Mouse (Mus musculus): Measurements from ENCODE around the gene Rasgrp1.

Rasgrp1 gene

DNA sequence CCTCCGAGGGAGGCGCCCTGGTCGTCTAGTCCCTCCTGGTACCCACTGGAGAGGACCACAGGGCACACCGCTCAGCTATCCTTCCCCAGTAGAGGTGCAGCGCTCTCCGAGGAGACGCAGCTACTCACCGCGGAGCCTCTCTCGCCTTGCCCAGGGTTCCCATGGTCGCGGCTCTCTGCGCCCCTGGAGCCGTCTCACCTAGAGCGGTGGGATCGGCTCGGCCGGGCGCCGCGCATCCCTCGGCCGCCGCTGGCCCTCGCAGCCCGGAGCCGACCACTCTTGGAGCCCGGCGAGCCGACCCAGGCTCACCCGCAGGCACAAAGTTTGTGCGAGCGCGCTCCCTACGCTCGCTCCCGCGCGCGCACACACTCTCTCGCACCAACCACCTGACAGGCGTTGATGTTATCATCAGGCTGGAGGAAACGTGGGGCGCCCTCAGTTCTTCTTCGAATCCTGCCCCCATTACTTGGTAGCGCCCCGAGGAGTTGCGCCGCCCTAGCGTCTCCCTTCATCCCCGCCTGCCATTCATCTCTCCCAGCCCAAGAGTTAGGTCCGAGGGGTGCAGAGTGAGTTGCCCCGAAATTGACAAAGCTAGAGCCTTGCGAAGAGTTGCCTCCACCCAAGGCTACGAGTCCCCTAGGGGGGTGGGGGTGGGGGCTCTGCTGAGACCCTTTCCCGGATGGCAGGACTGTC is at the start of gene Rasgrp1:
Rasgrp1 (minus strand) TSS at position 455 of the 693 bp plus-strand sequence.
- DNase-seq (ENCODE audit: extremely low spot score, low spot score): peak; percentile 66

DNA sequence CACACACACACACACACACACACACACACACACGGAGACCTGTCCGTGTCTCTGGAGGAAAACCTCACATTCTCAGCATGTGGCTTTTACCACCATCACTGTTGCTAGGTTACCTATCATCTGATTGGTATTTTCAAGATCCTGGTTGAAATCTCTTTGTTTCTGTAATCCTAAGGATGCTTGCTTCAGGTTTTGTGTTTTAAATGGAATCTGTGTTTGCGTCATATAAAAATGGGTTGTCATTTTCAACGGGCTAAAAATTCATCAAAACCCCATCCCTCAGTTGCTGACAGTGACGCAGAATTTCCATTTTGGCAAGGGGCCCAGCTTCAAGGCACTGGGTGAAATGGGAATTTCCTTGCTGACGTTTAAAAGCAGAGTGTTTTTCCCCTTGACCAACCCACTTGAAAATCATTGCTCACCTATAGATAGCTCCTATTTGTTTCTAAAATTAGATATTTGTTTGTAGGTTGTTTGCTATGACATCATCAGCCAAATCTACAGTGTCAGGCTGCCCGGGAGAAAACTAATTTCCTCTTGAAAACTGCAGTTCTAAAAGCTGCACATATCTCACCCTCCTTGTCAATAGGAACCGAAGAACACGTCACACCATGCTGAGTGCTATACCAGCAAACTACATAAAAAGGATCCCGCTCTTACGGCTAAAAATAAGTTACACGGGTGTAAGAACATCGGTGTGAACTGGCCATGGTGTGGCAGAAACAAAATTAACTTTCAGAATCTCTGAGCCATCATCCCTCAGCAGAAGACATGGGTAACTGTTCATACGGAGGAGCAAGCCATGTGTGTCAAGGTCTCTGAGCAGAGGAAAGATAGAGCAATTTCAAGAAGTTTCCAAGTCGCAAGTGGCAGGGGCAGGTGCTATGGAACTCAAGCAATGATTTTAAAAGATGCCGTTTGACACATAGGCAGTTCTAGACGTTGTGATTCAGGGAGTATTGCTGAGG is 47.4 kb upstream of the Rasgrp1 start:
- no peak for DNase-seq (ENCODE audit: extremely low spot score, low spot score)

DNA sequence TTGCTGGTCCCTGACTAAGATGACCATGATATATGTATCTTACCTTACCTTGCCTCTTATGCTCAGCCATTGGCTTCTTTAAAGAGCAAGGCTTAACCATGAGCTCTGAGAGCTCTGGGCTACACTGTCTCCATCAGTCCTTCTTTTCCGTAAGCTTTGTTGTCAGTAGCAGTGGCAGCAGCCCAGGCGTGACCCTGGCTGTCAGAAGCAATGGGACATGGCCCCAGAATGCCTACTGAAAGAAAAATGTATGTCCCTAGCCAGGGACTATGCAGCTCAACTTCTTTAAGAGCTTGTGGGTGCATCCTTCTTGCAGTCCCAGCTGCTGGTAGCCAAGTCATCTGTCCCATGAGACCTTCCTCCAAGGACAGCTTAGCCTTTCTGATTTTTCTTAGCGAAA is 46.7 kb upstream of the Rasgrp1 start:
- DNase-seq (ENCODE audit: extremely low spot score, low spot score): no peak

DNA sequence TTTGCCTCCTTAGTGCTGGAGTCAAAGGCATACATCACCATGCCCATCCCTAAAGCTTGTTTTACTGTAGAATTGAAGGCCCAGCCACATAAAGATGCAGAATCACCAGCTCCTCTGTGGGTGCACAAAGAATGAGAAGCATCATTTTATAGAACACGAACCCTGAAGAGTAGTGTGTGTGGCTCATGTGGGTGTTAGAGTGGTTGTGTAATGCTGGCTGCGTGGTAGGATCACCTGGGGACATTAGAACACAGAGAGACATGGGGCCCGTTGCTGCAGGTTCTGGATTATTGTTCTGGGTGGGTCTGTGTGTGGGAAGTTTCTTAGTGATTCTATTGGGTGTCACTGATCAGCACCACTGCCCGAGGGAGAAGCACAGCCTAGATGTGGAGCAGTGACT is 45.3 kb upstream of the Rasgrp1 start:
- no peak for DNase-seq (ENCODE audit: extremely low spot score, low spot score)

DNA sequence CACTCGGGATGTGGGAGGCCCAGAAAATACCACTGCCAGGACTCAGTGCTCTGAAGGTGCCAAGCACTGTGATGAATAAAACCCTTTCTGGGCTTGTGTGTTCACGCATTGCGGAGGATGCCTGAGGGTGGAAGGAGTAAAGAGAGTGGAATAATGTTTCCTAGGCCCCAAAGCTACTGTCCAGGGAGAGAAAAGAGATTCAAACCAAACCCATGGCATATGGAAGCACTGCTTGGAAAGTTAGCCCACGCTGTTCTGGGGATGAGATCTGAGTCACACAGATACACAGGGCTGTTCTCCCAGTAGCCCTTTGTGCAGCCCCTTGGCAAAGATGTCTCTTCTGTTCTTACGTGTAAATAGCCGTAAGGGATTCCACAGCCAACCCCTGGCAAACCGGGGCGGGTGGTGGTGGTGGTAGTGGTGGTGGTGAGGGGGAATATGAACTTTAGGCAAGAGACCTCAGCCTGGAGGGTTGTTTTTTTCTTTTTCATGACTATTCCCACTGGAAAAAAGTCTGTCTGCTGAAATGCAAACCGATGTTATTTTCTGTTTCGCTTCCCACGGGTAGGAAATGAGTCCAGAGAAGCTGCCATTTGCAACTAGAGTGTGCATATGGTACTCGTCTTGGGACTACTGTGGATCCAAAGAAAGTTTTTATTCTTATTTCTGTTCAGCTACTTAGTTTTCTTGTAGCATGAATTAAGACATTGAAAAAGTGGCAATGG is 44.3 kb upstream of the Rasgrp1 start:
- no peak for DNase-seq (ENCODE audit: extremely low spot score, low spot score)

- no peak for DNase-seq (ENCODE audit: extremely low spot score, low spot score)
Observed at GRCm38 (mm10) chr2:117386036-117386590, 43.3 kb upstream of the Rasgrp1 start.

DNA sequence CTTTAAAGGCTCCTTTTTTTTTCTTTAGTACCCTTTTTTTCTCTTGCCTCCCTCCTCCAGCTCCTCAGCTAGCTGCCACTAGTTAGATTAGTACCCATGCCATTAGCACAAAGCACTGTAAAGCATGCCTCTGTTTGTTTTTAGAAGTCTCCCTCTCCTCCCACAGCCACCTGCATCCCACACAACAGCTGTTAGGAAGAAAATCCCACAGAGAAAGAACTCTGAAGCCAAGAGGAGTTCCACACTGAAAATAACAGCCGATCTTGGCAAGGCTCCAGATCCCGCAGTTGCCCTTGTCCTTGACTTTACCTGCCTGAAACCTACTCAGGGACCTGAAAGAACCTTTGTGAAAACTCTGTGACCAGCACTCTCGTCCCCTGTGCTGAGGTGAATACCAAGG is 38.5 kb upstream of the Rasgrp1 start:
- DNase-seq (ENCODE audit: extremely low spot score, low spot score): no peak

GRCm38 (mm10) chr2:117374293-117374830 is 31.6 kb upstream of the Rasgrp1 start:
- DNase-seq (ENCODE audit: extremely low spot score, low spot score): no peak

- DNase-seq (ENCODE audit: extremely low spot score, low spot score): no peak
Observed at GRCm38 (mm10) chr2:117371706-117372105, 28.9 kb upstream of the Rasgrp1 start.

- no peak for DNase-seq (ENCODE audit: extremely low spot score, low spot score)
Observed at GRCm38 (mm10) chr2:117366478-117366877, 23.7 kb upstream of the Rasgrp1 start.

DNA sequence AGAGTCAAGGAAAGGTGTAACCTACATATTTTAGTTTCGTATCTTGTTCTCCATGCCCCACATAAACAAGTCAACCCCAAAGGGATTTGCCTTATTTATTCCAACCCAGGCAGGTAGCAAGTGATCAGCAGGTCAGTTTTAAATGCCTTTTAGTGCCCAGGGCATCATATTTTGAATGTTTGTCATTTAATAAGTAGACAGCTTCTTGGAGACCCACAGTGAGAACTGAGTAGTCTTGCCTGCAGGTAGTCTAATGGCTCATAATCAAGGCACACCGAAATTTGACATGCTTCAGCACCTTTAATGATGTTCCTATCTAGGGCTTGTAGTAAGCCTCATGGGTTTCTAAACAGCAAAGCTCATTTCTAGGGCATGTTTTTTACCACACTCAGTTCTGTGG is 21.3 kb upstream of the Rasgrp1 start:
- DNase-seq (ENCODE audit: extremely low spot score, low spot score): no peak

- DNase-seq (ENCODE audit: extremely low spot score, low spot score): no peak
Observed at GRCm38 (mm10) chr2:117357939-117358338, 15.1 kb upstream of the Rasgrp1 start.

DNA sequence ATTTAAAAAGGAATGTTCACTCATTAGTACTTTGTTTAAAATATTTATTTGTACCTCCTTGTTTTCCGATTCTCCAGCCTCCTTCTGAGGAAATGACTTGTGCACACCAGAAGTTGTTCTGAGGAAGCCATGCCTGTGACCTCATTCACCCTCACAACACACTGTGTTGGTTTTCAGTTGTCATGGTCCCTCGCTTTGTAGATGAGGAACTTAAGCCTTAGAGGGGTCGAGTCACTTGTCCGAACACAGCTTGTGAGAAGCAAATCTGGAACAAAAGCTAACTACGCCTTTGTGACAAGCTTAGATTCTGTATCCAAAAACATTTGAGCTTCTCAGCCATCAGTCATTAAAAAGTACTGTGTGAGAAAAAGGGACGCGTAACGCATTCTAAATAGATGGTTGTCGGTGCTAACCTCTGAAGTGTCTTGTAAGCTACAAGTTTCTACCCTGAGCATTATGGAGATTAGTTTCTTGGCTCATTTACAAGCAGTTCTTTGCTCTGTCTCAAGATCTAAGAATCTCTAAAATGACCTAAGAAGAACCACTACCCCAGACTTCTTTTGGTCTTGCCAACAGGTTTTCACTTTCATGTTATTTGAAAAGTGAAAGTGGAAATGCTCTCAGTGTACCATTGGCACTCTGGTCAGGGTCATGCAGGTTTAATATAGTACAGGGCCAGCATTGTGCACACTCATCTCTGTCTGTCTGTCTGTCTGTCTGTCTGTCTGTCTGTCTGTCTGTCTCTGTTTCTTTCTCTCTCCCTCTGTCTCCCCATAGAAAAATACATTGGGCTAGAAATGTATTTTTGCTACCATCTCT is 9.7 kb upstream of the Rasgrp1 start:
- no peak for DNase-seq (ENCODE audit: extremely low spot score, low spot score)

- DNase-seq (ENCODE audit: extremely low spot score, low spot score): no peak
Observed at GRCm38 (mm10) chr2:117350138-117350537, 7.3 kb upstream of the Rasgrp1 start.

GRCm38 (mm10) chr2:117343240-117343624 is 431 bp upstream of the Rasgrp1 start:
- no peak for DNase-seq (ENCODE audit: extremely low spot score, low spot score)

DNA sequence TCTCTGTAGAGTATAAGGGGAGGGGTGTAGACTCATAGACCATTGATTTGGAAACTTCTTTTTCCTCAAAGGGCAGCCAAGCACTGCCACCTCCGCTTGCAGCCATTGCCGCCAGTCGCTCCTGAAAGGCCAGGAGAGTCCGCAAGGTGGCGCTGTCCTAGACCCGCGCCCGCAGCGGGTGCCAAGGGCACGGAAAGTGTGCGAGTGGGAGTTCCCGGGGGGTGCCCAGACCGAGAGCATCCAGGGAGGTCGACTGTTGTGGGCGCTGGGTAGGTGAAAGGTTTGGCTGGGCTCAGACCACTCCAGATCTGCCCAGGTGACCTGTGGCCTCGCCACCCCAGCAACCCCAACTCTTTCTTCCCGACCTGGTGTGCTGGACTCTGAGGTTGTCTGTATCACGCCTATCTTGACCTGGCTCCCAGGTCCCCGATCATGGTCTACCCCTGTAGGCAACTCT is 683 bp downstream of the Rasgrp1 start:
- peak; percentile 83 for DNase-seq (ENCODE audit: extremely low spot score, low spot score)

- no peak for DNase-seq (ENCODE audit: extremely low spot score, low spot score)
Observed at GRCm38 (mm10) chr2:117338501-117338900, 4.3 kb downstream of the Rasgrp1 start.

- DNase-seq (ENCODE audit: extremely low spot score, low spot score): no peak
Observed at GRCm38 (mm10) chr2:117337902-117338301, 4.9 kb downstream of the Rasgrp1 start.

- no peak for DNase-seq (ENCODE audit: extremely low spot score, low spot score)
Observed at GRCm38 (mm10) chr2:117336946-117337665, 5.7 kb downstream of the Rasgrp1 start.

All from neural tube, embryonic 10.5 days (tissue).